Mouse (Mus musculus): ENCODE measurements around the gene Cep68.
A peak's percentile ranks its signal among the peaks of the same experiment; 100 is the strongest.

Gene Cep68

DNA sequence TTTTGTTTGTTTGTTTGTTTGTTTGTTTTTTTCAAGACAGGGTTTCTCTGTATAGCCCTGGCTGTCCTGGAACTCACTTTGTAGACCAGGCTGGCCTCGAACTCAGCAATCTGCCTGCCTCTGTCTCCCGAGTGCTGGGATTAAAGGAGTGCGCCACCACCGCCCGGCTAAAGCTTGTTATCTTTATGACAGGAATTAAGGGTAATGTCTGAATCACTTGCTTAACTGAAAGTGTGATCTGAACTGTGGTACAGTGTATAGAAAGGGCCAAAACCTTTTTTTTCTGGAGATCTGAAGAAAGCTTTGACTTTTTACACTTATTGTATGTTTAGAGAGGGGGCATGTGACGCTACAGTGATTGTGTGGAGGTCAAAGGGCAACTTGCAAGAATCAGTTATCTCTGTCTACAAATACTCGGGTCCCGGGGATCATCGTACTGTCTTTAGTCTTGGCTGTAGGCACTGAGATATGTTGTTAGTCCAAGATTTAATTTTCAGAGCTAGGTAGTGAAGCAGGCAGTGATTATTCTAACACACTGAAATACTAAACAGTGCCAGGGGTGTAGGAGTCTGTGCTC is 44.3 kb downstream of the Cep68 start:
- DNase-seq (ENCODE audit: low spot score in 2 of 2) = no peak

GRCm38 (mm10) chr11:20204321-20204720 is 44.9 kb downstream of the Cep68 start:
- no peak for DNase-seq (ENCODE audit: low spot score in 2 of 2)

DNA sequence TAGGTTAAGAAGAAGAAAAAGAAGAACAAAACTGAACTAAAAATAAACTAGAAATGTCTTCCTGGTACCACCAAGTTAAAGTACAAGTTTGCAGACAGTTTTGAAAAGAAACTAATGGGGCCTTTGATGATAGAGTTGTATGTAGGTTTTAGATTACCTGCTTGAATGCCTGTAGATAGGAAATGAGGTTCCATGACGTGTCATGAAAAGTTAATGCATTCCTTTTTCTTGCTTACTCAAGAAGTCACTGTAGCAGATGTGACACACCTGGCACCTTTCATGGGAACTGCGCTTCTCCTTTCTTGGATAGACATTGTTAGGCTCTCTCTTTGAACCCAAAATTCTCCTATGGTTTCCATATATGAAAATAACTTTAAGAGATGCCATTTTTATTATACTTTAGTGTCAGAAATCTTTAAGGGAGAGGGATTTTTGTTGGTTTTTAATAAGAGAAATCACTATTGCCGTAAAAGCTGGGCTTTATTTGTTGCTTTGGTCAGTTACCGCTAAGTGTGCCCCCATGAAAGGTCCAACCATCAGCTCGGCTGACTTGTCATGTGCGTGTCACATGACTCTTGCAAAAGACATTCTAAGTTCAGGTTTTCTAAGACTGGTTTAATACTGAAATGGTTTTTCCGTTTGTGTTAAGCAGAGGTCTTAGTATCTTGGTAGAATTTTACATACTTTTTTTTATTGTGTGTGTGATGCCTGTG is 46.8 kb downstream of the Cep68 start:
- DNase-seq (ENCODE audit: low spot score in 2 of 2) = peak in 1 of 2 experiments; percentile 22

GRCm38 (mm10) chr11:20201661-20202101 is 47.5 kb downstream of the Cep68 start:
- DNase-seq (ENCODE audit: low spot score in 2 of 2) = peak; percentile 16 to 24

DNA sequence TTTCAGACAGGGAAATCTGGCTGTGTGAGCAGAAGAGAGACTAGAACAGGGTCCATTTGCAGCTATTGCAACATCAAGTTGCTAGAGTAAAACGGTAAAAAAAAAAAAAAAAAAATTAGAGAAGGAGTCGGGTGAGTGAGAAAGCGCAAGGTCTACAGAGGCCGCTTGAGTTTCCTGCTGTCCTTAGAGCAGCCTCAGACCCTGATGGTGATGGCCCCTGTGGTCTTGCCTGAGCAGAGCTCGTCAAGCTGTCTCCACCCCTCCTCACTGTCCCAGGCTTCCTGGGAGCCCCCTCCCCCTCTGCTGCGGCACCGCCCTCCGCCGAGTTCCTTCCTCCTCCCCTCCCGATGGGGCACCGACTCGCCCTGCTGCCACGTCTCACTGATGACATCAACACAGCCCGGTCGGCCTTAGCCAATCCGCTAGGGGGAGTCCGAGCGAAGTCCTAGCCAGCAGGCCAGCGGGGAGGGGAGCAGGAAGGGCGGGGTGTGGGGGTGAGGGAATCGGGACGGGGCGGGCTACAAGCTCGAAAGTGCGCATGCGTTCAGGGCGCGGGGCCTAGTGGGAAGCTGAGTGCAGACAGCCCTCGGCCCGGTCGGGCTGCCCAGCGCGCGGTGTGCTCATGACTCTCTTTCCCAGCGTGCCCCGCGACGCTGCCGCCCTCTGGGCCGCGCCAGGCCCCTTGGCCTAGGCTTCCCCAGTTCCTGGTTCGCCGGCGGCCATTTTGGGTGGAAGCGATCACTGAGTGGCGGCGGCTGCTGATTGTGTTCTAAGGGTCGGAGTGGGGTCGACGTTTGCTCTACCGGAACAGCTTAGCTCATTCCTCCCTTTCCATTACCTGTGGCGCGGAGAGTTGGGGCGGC is 48.3 kb downstream of the Cep68 start, which contains the start of gene Rab1a:
Rab1a (plus strand) TSS at position 720 of the 863 bp plus-strand sequence.
- peak; percentile 100 for DNase-seq (ENCODE audit: low spot score in 2 of 2)

DNA sequence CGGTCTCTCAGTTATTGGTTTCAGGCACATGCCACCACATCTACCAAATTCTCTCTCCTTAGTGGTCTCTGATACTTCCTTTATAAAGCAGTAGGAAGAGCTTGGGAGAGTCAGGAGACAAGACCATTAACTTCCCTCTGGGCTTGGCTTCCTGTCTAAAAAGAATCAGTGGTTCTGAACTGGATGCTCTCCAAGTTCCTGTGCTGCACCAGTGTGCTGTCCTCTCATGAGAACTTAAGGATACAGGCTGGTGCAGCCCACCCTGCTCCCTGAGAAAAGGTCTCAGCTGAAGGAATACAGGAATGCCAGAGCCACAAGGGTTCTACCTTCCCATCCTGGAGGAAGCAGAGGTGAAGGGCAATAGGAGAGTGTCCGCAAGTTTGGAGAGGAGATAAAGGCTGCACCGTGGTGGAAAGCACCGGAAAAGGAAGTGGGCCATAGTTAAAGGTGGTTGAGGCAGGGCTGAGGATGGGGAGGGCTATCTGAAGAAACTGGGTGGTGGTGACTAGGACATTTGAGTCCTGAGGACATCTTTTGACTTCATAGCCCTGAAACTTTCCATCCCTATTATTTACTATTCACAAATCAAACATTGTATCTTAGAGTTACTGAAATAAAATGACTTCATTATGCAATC is 56.0 kb downstream of the Cep68 start:
- DNase-seq (ENCODE audit: low spot score in 2 of 2) = no peak

- DNase-seq (ENCODE audit: low spot score in 2 of 2) = no peak
Observed at GRCm38 (mm10) chr11:20187271-20187670, 62.0 kb downstream of the Cep68 start.
